In the genomic region with DNA sequence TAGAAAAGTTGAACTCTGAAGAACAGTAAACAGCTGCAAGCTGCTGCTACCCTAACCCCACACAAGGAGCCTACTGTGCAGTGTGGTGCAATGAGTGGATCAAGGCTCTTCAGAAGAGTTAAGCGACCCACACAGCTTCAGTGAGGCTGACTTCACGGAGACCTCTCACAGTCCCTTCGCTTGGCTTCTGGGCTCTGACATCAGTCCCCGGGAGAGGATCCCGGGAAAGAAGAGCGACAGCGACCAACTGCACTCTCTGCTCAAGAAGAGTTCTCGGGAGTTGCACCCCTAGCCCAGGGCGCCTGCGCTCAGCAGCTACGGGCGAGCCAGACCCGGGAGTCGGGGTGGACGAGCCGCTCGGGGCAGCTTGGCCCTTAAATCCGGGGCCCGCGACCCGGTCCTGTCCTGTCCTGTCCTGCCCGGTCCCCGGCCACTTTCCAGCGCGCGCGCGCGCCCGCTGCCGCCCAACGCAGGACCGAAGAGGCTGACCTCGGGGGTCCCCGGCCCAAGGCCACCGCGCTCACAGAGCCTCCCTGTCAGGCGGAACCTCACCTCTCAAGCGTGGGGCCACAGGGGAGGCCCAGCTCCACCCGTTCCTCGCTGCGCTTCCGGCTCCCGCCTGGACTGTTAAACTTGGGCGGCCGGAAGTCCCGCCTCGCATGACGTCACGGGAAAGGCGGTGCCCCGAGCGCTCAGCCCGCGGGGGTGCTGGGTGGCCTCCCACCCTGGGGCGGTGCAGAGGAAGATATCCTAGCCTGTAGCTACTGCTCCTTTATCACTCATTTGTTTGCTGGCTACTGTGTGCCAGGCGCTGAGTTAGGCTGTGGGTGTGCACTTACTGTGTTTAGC, we compare ENCODE assay signal across 8 mouse cellular contexts. TPM values are rescaled to one million over a fixed set of nuclear protein-coding genes. Genes with fewer than 3 reads are reported as not detected.
DNase-seq lines count a peak whose midpoint lies in the region; ATAC-seq lines count a peak whose summit lies in the region.

Gene Nedd1, minus strand, starts transcription at position 650 of the 849 bp plus-strand sequence.

- H3K9ac ChIP-seq in hindbrain, embryonic 11.5 days (ENCODE audit: low read depth, low read length): peak within 1 kb of the TSS; percentile 92

- peak within 1 kb of the TSS; percentile 77 for H3K4me2 ChIP-seq in hindbrain, embryonic 11.5 days (replicated peaks; ENCODE audit: low read depth, low read length)

- no peaks in the 10 kb centered on the region for H3K9me3 ChIP-seq in hindbrain, embryonic 11.5 days (ENCODE audit: control insufficient read depth, low read length)

- ATAC-seq in hindbrain, embryonic 11.5 days (ENCODE audit: low FRiP score): peak; percentile 98

- H3K36me3 ChIP-seq in hindbrain, embryonic 11.5 days (ENCODE audit: control insufficient read depth, insufficient read depth, low read length): no peaks in the 10 kb centered on the region

- DNase-seq in MN1 (ENCODE audit: low spot score): peak; percentile 92
- peak; percentile 89 for DNase-seq in cerebellum, adult 9-10 months
- peak; percentile 79 to 92 for DNase-seq in frontal cortex, adult 2 months (ENCODE audit: extremely low spot score in 1 of 2, low spot score in 1 of 2)
- DNase-seq in hindbrain, embryonic 11.5 days (ENCODE audit: low spot score): peak; percentile 96
- peak; percentile 90 to 92 for DNase-seq in layer of hippocampus, postnatal 10 days (ENCODE audit: low spot score in 2 of 2)
- peak; percentile 96 for DNase-seq in lung, postnatal 10 days
- peak; percentile 94 for DNase-seq in ovary, postnatal 36 days (ENCODE audit: low spot score)
- peak; percentile 98 for DNase-seq in thymus, postnatal 25 days

- peak within 1 kb of the TSS; percentile 90 for H3K4me3 ChIP-seq in hindbrain, embryonic 11.5 days (ENCODE audit: low read depth, low read length)

- WGBS in hindbrain, embryonic 11.5 days: 3% methylated on average over 53 of the region's 57 CpGs

- no peaks in the 10 kb centered on the region for H3K4me1 ChIP-seq in hindbrain, embryonic 11.5 days (replicated peaks; ENCODE audit: control insufficient read depth, insufficient read depth, low read length)

- H3K27me3 ChIP-seq in hindbrain, embryonic 11.5 days (ENCODE audit: control insufficient read depth, insufficient read depth, low read length): no peaks in the 10 kb centered on the region

- peak within 1 kb of the TSS; percentile 82 for H3K27ac ChIP-seq in hindbrain, embryonic 11.5 days (ENCODE audit: low read depth, low read length)

RNA-seq across cellular contexts. Expression of gene Nedd1, which starts in this region (rescaled TPM):
- 3.3 and 3.8 TPM in 2 replicates for polyA plus RNA-seq in frontal cortex, adult 2 months (2012; rRNA removed)
- 57.5 and 60.5 TPM in 2 replicates for polyA plus RNA-seq in hindbrain, embryonic 11.5 days (2014; fragmentation: Nextera tagmentation; extraction: Ambion mirVana)
- total RNA-seq in layer of hippocampus, postnatal 10 days (2021): 1 to 10 TPM; 4.0 to 5.5 TPM

Comparison
In these comparisons a context has a peak if more than half of its experiments do, and no peak if none do; other contexts are left out.
1. Peak in every context shown above with its lines: DNase-seq, ATAC-seq, H3K4me3 ChIP-seq and H3K27ac ChIP-seq.
2. RNA of gene Nedd1 (polyA plus RNA-seq): 57.5 to 60.5 TPM in hindbrain, embryonic 11.5 days; 3.3 to 3.8 TPM in frontal cortex, adult 2 months; every median in the first group is over 10 times any median in the second.